Mouse (Mus musculus) embryonic facial prominence, embryonic 15.5 days (tissue): ENCODE data around the gene Tanc2. TPM values are rescaled to one million over a fixed set of nuclear protein-coding genes. Genes with fewer than 3 reads are reported as not detected.

Experiments used
- microRNA-seq: library from miRNA; unstranded; fragments of <30 nt; microRNA quantifications from one replicate; pipeline ENCODE4, GENCODE M21; 2016; ENCODE audit warnings: borderline number of aligned reads
- polyA plus RNA-seq: library from polyadenylated mRNA; unstranded; fragments of >200 nt; fragmentation: Nextera tagmentation; extraction: Ambion mirVana; gene quantifications from 2 replicates; pipeline ENCODE4 v1.2.1, GENCODE M21; 2015

The Tanc2 gene
- polyA plus RNA-seq, 1 experiment from 2014 or later = 12.7 TPM

Small RNA genes lying within 50 kb of the gene (microRNA-seq; reads per million reads assigned to microRNA genes)
- not detected for gene Gm23990

Other genes starting within 250 kb of the Tanc2 start
- 0.27 and 0.50 TPM in 2 replicates for gene March10, start 133.3 kb upstream of the Tanc2 start, polyA plus RNA-seq